Mouse (Mus musculus) lung, postnatal 0 days (tissue): ENCODE measurements around the gene Rc3h1. TPM values are rescaled to one million over a fixed set of nuclear protein-coding genes. Genes with fewer than 3 reads are reported as not detected.
"Not testable (repeated sequence)": the region's sequence is repeated elsewhere in the genome, so short reads cannot be mapped to it uniquely, and the experiment has no call there.

Source experiments
- ATAC-seq: fragments of 200-750 bp; cut with Nextera tagmentation; 2 replicates; pipeline ENCODE4 v1.8.0; 2017; ENCODE audit warnings: moderate library complexity
- DNase-seq: peaks from one replicate; pipeline ENCODE4 v3.0.0-alpha.2; 2016; ENCODE audit warnings: low spot score
- H3K27ac ChIP-seq: fragments of 300-500 bp; sonication (generic); 2 replicates; pipeline ENCODE4 v1.5.1; 2014; ENCODE audit warnings: antibody characterized with exemption, mild to moderate bottlenecking, low read length, mixed read lengths
- H3K27me3 ChIP-seq: fragments of 300-500 bp; sonication (generic); replicated peaks from 2 replicates; pipeline ENCODE4 v1.6.1; 2014; ENCODE audit warnings: low read length, mixed read lengths; ENCODE audit not compliant: insufficient read depth
- H3K36me3 ChIP-seq: fragments of 300-500 bp; sonication (generic); 2 replicates; pipeline ENCODE4 v1.6.1; 2014; ENCODE audit warnings: low read length, mixed read lengths; ENCODE audit not compliant: insufficient read depth
- H3K4me1 ChIP-seq: fragments of 300-500 bp; sonication (generic); 2 replicates; pipeline ENCODE4 v1.6.1; 2014; ENCODE audit warnings: antibody characterized with exemption, low read depth, low read length, mixed read lengths; ENCODE audit not compliant: insufficient read depth
- H3K4me2 ChIP-seq: fragments of 300-500 bp; sonication (generic); replicated peaks from 2 replicates; pipeline ENCODE4 v1.6.1; 2014; ENCODE audit warnings: low read depth, mild to moderate bottlenecking, low read length, moderate library complexity, mixed read lengths
- H3K4me3 ChIP-seq: fragments of 300-500 bp; sonication (generic); 2 replicates; pipeline ENCODE4 v1.5.1; 2014; ENCODE audit warnings: low read depth, low read length
- H3K9ac ChIP-seq: fragments of 300-500 bp; sonication (generic); replicated peaks from 2 replicates; pipeline ENCODE4 v1.6.1; 2014; ENCODE audit warnings: low read depth, mild to moderate bottlenecking
- H3K9me3 ChIP-seq: fragments of 300-500 bp; sonication (generic); 2 replicates; pipeline ENCODE4 v1.6.1; 2016; ENCODE audit warnings: low read length, mixed read lengths
- CTCF ChIP-seq: IDR thresholded peaks from 2 replicates; pipeline ENCODE4 v1.5.1; 2016; ENCODE audit warnings: antibody characterized with exemption, mild to moderate bottlenecking
- EP300 ChIP-seq: IDR thresholded peaks from 2 replicates; pipeline ENCODE4 v1.6.1; 2016; ENCODE audit warnings: antibody characterized with exemption, mild to moderate bottlenecking, control low read depth
- WGBS: fragments of 180-500 bp; shearing (Covaris S2); extraction: QIAGEN DNeasy Blood & Tissue Kit; methylation state at CpG from one replicate; pipeline ENCODE4 v1.1.7; 2014; 5-methylcytosine and 5-hydroxymethylcytosine counted together
- polyA plus RNA-seq: library from polyadenylated mRNA; unstranded; fragments of >200 nt; fragmentation: Nextera tagmentation; extraction: Ambion mirVana; gene quantifications from 2 replicates; pipeline ENCODE4 v1.2.1, GENCODE M21; 2015

Gene Rc3h1
- polyA plus RNA-seq, 1 experiment from 2014 or later, result 6.9 TPM

DNA sequence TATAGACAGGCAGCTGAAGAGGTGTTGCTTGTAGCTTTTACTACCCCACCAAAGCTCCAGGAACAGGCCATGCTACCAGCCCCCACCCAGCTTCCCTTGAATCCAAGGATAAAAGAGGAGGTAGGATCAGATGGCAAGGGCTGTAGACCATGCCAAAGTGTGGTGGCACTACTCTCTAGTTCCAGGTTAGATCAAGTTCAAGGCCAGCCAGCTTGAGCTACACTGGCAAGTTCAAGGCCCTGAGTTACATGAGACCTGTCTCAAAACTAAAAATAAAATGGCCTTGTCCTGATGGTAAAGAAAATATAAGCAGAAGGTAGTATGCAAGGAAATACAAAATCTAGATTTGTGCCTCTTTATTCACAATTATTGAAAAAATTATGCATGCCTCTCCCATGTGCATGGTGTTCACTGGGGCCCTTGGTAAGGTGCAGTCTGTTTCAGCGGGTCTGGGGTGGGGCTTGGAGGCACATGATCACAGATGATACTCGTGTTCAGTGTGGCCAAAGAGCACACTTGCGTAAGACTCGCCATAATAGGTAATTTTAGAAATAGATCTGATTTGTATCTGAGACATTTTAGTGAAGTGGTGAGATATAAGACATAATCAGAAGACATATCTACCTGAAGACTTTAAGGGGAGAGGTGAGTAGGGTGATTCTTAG lies 72.0 kb downstream of the Rc3h1 start, which contains the start of gene Serpinc1:
Gene Serpinc1, plus strand, starts transcription at position 515 of the 665 bp plus-strand sequence.
- H3K4me2 ChIP-seq, result no peak within 1 kb of the TSS
- no peak within 1 kb of the TSS for H3K4me3 ChIP-seq
- ATAC-seq (no peak), DNase-seq (no peak)
- H3K9ac ChIP-seq, result no peak within 1 kb of the TSS
- H3K27ac ChIP-seq, result no peak within 1 kb of the TSS
- H3K9me3 ChIP-seq, result no peaks in the 10 kb centered on the region
- no peaks in the 10 kb centered on the region for H3K27me3 ChIP-seq
- TF ChIP-seq EP300, result no peak
- TF ChIP-seq CTCF, result no peak
- no peaks in the 10 kb centered on the region for H3K36me3 ChIP-seq
- no peaks in the 10 kb centered on the region; the same call in 1 of the 2 replicates for H3K4me1 ChIP-seq
- WGBS, result 87% methylated on average over 4 of the region's 4 CpGs

DNA sequence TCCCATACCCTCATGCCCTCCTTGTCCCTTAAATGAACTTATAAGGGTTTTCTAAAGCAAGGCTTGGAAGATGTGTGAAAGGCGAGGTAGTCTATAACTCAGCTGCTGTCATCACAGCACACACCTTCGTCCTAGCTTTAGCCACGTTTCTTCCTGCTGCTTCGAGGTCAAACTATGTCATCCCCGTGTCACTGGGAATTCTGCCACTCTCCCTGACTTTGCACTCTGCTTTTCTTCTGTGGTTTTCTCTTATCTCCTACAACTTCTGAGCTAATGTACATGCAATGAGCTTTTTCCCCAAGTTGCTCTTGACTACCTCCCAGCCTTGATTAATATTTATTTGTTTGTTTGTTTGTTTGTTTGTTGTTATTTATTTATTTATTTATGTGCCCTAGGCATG lies 73.8 kb downstream of the Rc3h1 start:
- Histone ChIP-seq H3K27ac (no peak overlapping the region), H3K27me3 (no peaks in the 10 kb centered on the region), H3K4me3 (no peak overlapping the region), H3K4me2 (no peak overlapping the region), H3K9ac (no peak overlapping the region), H3K36me3 (no peaks in the 10 kb centered on the region), H3K9me3 (no peaks in the 10 kb centered on the region), H3K4me1 (no peaks in the 10 kb centered on the region; the same call in 1 of the 2 replicates)
- TF ChIP-seq CTCF (no peak), EP300 (no peak)
- DNase-seq (no peak), ATAC-seq (no peak)
- WGBS, result 68% methylated on average over 5 of the region's 5 CpGs

DNA sequence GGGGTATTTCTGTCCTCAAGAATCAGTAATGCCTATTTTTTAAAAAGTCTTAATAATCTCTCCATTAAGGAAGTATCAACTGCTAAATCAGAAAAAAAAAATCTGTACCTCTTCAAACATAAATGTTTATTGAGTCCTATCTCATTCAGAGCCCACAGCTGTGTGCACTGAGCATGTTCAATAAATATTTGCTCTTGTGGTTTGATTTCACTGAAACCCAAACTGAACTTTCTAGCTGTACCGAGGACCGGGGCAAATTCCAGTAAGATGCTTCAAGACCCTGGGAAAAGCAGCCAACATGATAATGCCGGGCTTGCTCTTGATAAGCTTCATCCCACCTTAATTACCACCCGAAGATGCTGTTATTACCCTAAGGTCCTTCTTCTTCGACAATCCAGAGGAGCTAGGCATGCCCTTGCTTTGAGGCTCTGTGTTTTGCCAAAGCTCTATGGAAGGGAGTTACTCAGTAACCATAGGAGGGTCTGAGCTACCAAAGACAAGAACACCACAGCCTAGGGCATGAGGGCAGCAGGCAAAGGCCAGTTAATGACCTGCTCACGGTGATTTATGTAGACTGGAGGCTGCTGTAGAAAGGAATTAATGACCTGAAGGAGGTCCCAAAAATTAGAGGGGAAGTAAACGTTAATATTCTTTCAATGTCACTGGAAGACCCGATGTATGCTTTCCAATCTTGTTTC lies 74.5 kb downstream of the Rc3h1 start:
- H3K9ac ChIP-seq, result no peak overlapping the region
- no peak for ATAC-seq
- H3K9me3 ChIP-seq, result no peaks in the 10 kb centered on the region
- TF ChIP-seq CTCF (no peak), EP300 (no peak)
- no peaks in the 10 kb centered on the region for H3K27me3 ChIP-seq
- H3K4me2 ChIP-seq, result no peak overlapping the region
- H3K4me1 ChIP-seq, result no peaks in the 10 kb centered on the region; the same call in 1 of the 2 replicates
- DNase-seq, result no peak
- H3K4me3 ChIP-seq, result no peak overlapping the region
- no peaks in the 10 kb centered on the region for H3K36me3 ChIP-seq
- no peak overlapping the region for H3K27ac ChIP-seq
- 56% methylated on average over 8 of the region's 8 CpGs for WGBS

DNA sequence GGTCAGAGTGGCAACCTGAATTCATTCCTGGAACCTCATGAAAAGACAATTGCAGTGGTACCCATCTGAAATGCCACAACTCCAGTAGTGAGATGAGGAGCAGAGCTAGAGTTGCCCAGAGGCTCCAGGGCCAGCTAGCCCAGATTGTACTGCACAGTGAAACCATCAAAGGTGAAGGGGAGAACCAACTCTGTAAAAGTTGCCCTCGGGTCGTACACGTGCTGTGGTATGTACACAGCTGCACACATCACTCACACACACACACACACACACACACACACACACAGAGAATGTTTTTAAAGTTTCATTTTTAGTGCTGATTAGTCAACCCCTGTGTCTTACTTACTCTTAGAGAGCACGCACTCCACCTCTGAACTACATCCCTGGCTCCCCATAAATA lies 75.1 kb downstream of the Rc3h1 start:
- no peak overlapping the region for H3K9ac ChIP-seq
- H3K9me3 ChIP-seq, result no peaks in the 10 kb centered on the region
- no peak for TF ChIP-seq EP300
- no peak for TF ChIP-seq CTCF
- DNase-seq (no peak), ATAC-seq (no peak)
- no peaks in the 10 kb centered on the region for H3K27me3 ChIP-seq
- H3K4me1 ChIP-seq, result no peaks in the 10 kb centered on the region; the same call in 1 of the 2 replicates
- WGBS, result 77% methylated on average over 4 of the region's 4 CpGs
- H3K36me3 ChIP-seq, result no peaks in the 10 kb centered on the region
- H3K4me2 ChIP-seq, result no peak overlapping the region
- H3K4me3 ChIP-seq, result no peak overlapping the region
- H3K27ac ChIP-seq, result no peak overlapping the region

DNA sequence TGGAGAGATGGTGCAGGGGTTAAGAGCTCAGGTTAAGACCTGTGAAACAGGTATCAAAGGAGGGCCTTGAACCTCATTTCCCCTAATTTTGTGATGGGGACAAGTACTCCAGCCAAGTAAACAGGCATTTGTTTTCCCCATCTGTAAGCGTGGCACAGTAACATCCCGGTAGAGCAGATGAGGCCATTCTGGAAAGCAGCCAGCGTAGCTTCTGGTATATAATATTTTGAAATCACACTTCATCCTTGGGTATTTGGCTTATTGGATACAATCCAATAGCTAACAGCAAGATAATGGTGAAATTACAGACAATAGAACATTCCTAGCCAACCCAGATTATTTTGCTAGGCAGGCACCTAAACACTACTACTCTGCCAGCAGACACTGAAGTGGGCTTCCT lies 76.7 kb downstream of the Rc3h1 start:
- 45% methylated on average over 3 of the region's 3 CpGs for WGBS

DNA sequence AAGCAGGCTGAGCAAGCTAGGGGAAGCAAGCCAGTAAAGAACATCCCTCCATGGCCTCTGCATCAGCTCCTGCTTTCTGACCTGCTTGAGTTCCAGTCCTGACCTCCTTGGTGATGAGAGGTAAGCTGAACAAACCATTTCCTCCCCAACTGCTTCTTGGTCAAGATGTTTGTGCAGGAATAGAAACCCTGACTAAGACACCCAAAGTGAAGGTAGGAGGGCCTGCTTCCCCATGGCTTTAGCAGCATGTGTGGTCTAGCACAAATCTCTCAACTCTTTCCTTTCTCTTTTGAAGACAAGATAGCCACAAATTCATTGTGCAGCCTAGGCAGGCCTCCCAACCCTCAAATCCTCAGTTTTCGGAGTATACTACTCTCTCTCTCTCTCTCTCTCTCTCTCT lies 78.5 kb downstream of the Rc3h1 start:
- H3K9ac ChIP-seq, DNase-seq, H3K4me1 ChIP-seq, ATAC-seq, H3K4me3 ChIP-seq, H3K4me2 ChIP-seq, H3K27me3 ChIP-seq, H3K27ac ChIP-seq, H3K36me3 ChIP-seq, H3K9me3 ChIP-seq: not testable (repeated sequence)
- WGBS, result 83% methylated on average over 1 of the region's 1 CpGs

More for the DNA sequence above, 76.7 kb downstream of the Rc3h1 start:
- H3K4me1 ChIP-seq, result no peaks in the 10 kb centered on the region; the same call in 1 of the 2 replicates
- ATAC-seq (no peak), DNase-seq (peak; percentile 41)
- H3K9me3 ChIP-seq, result no peaks in the 10 kb centered on the region
- H3K27ac ChIP-seq, result no peak overlapping the region
- H3K4me3 ChIP-seq, result no peak overlapping the region
- TF ChIP-seq EP300 (no peak), CTCF (no peak)
- H3K4me2 ChIP-seq, result no peak overlapping the region
- H3K9ac ChIP-seq, result no peak overlapping the region
- H3K27me3 ChIP-seq, result no peaks in the 10 kb centered on the region
- H3K36me3 ChIP-seq, result no peaks in the 10 kb centered on the region
